25 mouse cellular contexts compared by ENCODE assay signal in the genomic region with DNA sequence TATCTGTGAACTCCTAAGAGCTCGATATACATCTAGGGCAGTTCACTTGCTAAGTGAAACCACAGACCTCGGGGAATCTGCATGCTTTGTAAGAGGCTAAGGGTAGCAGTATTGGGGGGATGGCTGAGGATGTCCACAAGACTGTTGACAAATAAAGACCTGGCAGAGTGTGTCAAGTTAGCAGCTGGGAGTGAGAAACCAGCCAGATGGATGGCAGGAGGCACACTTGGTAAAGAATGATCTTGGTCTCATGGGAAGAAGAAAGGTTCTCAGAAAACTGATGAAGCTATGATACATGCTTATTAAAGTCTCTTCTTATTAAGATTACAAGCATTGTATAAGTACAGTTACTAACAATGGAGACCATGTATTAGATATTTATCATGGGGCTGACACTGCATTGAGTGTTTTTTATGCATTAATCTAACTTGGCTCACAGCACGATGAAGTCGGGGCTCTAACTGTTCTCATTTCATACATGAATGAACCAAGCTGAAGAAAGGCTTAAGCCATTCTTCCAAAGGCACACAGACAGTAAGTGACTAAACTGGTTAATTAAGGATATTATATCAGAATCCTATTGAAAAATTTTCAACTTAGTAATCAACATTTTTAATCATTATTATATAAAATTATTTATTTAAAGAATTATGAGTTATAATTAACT.
"Had no signal": no experiment of that assay in that cellular context is flagged by ENCODE, and none has a peak within 500 bp of the region (broad histone marks: within the 10 kb centered on the region; RNA-seq: fewer than 3 reads in every experiment).

No protein-coding gene starts in this region.

- H3K27ac ChIP-seq: kidney, embryonic 15.5 days; left cerebral cortex, adult 2 months; limb, embryonic 10.5 days; limb, embryonic 13.5 days; liver, embryonic 12.5 days; liver, embryonic 15.5 days; lung, embryonic 15.5 days; neural tube, embryonic 12.5 days; neural tube, embryonic 15.5 days; stomach, postnatal 0 days had no signal

- H3K4me1 ChIP-seq: kidney, embryonic 15.5 days; limb, embryonic 10.5 days; limb, embryonic 13.5 days; liver, embryonic 12.5 days; liver, embryonic 15.5 days; lung, embryonic 15.5 days; neural tube, embryonic 12.5 days had no signal

- H3K4me2 ChIP-seq: kidney, embryonic 15.5 days; limb, embryonic 13.5 days; liver, embryonic 12.5 days; liver, embryonic 15.5 days; lung, embryonic 15.5 days; midbrain, embryonic 11.5 days; neural tube, embryonic 12.5 days; neural tube, embryonic 15.5 days had no signal

- ATAC-seq: liver, embryonic 12.5 days had no signal

- H3K36me3 ChIP-seq: kidney, embryonic 15.5 days; limb, embryonic 10.5 days; limb, embryonic 13.5 days; liver, embryonic 12.5 days; liver, embryonic 15.5 days; lung, embryonic 15.5 days; neural tube, embryonic 12.5 days; neural tube, embryonic 15.5 days had no signal

- H3K9ac ChIP-seq: kidney, embryonic 15.5 days; limb, embryonic 13.5 days; liver, embryonic 12.5 days; liver, embryonic 15.5 days; lung, embryonic 15.5 days; neural tube, embryonic 12.5 days; neural tube, embryonic 15.5 days had no signal

- DNase-seq: kidney, adult 8-10 months; kidney, postnatal 10 days; kidney, postnatal 36 days; layer of hippocampus, postnatal 36 days; liver; lung, adult 18-20 months; lung, postnatal 14 days; lung, postnatal 4 days; right cerebral cortex, adult 18-20 months; right cerebral cortex, postnatal 14 days; right cerebral cortex, postnatal 4 days; thymus, adult 2 months; thymus, postnatal 14 days; thymus, postnatal 4 days had no signal

- H3K4me3 ChIP-seq: kidney, embryonic 15.5 days; left cerebral cortex, adult 2 months; limb, embryonic 10.5 days; limb, embryonic 13.5 days; liver, embryonic 12.5 days; liver, embryonic 15.5 days; lung, embryonic 15.5 days; neural tube, embryonic 12.5 days; neural tube, embryonic 15.5 days had no signal

- H3K9me3 ChIP-seq: kidney, embryonic 15.5 days; limb, embryonic 10.5 days; limb, embryonic 13.5 days; liver, embryonic 12.5 days; liver, embryonic 15.5 days; lung, embryonic 15.5 days; neural tube, embryonic 12.5 days; neural tube, embryonic 15.5 days had no signal

- H3K27me3 ChIP-seq: kidney, embryonic 15.5 days; limb, embryonic 13.5 days; liver, embryonic 12.5 days; liver, embryonic 15.5 days; lung, embryonic 15.5 days; neural tube, embryonic 12.5 days; neural tube, embryonic 15.5 days had no signal
